Mouse (Mus musculus) cerebellum, adult 2 months (tissue): ENCODE measurements around the gene Hao2. TPM values are rescaled to one million over a fixed set of nuclear protein-coding genes. Genes with fewer than 3 reads are reported as not detected.

ENCODE experiments used
- DNase-seq, 2 experiments: peaks; one replicate each; pipeline ENCODE4 v3.0.0; 2021
- H3K27ac ChIP-seq: fragments of 200-500 bp; 2 replicates; pipeline ENCODE4 v1.5.1; 2012; ENCODE audit warnings: low read length, control low read depth, inconsistent platforms; ENCODE audit not compliant: insufficient read depth
- H3K27me3 ChIP-seq: fragments of 200-500 bp; 2 replicates; pipeline ENCODE4 v1.6.1; 2012; ENCODE audit warnings: inconsistent platforms, mild to moderate bottlenecking, low read length, moderate library complexity; ENCODE audit not compliant: control insufficient read depth, insufficient read depth
- H3K4me1 ChIP-seq: fragments of 200-500 bp; 2 replicates; pipeline ENCODE4 v1.6.1; 2011; ENCODE audit warnings: low read length; ENCODE audit not compliant: control insufficient read depth, insufficient read depth
- H3K4me3 ChIP-seq: fragments of 200-500 bp; replicated peaks from 2 replicates; pipeline ENCODE3; 2011; ENCODE audit warnings: mild to moderate bottlenecking, low read depth, low read length, control low read depth; ENCODE audit not compliant: insufficient read depth
- CTCF ChIP-seq: fragments of 200-500 bp; IDR thresholded peaks from 2 replicates; pipeline ENCODE4 v1.5.1; 2011; ENCODE audit warnings: low read depth, mild to moderate bottlenecking, control low read depth, low read length, moderate library complexity, borderline replicate concordance; ENCODE audit not compliant: insufficient read depth
- POLR2A ChIP-seq: fragments of 200-500 bp; IDR thresholded peaks from 2 replicates; pipeline ENCODE4 v1.6.1; 2011; ENCODE audit warnings: low read length, control low read depth, borderline replicate concordance; ENCODE audit not compliant: insufficient read depth
- WGBS: fragments of 180-500 bp; shearing (Covaris S2); methylation state at CpG from one replicate; pipeline ENCODE4 v1.1.7; 2018; 5-methylcytosine and 5-hydroxymethylcytosine counted together
- polyA plus RNA-seq: library from polyadenylated mRNA; depleted of rRNA; stranded (reverse); fragments of >200 nt; gene quantifications from 2 replicates; pipeline ENCODE4 v1.2.3, GENCODE M21; 2012; rRNA removed

Gene Hao2
- polyA plus RNA-seq, 1 experiment = not detected

- DNase-seq = no peak
- H3K27ac ChIP-seq = no peak overlapping the region
- no peaks in the 10 kb centered on the region for H3K4me1 ChIP-seq
- WGBS = 31% methylated on average over 1 of the region's 1 CpGs
- no peak for TF ChIP-seq POLR2A
- no peak for TF ChIP-seq CTCF
- H3K4me3 ChIP-seq = no peak overlapping the region
- no peaks in the 10 kb centered on the region for H3K27me3 ChIP-seq
Measured at GRCm38 (mm10) chr3:98853685-98854084, 39.4 kb downstream of the Hao2 start.

- H3K4me3 ChIP-seq = no peak overlapping the region
- TF ChIP-seq CTCF = no peak
- no peak for TF ChIP-seq POLR2A
- 84% methylated on average over 3 of the region's 3 CpGs for WGBS
- no peak for DNase-seq
- H3K27ac ChIP-seq = no peak overlapping the region
- no peaks in the 10 kb centered on the region for H3K4me1 ChIP-seq
- H3K27me3 ChIP-seq = no peaks in the 10 kb centered on the region
Measured at GRCm38 (mm10) chr3:98853051-98853450, 40.0 kb downstream of the Hao2 start.

GRCm38 (mm10) chr3:98852631-98853030, 40.4 kb downstream of the Hao2 start:
- no peaks in the 10 kb centered on the region for H3K27me3 ChIP-seq
- TF ChIP-seq POLR2A (no peak), CTCF (no peak)
- 86% methylated on average over 6 of the region's 6 CpGs for WGBS

GRCm38 (mm10) chr3:98851853-98852252, 41.2 kb downstream of the Hao2 start:
- H3K4me1 ChIP-seq = no peaks in the 10 kb centered on the region
- H3K4me3 ChIP-seq = no peak overlapping the region
- no peaks in the 10 kb centered on the region for H3K27me3 ChIP-seq
- WGBS = 76% methylated on average over 2 of the region's 2 CpGs
- TF ChIP-seq POLR2A (no peak), CTCF (no peak)
- DNase-seq = no peak
- no peak overlapping the region for H3K27ac ChIP-seq

More at GRCm38 (mm10) chr3:98852631-98853030, 40.4 kb downstream of the Hao2 start:
- DNase-seq = no peak
- Histone ChIP-seq H3K27ac (no peak overlapping the region), H3K4me1 (no peaks in the 10 kb centered on the region), H3K4me3 (no peak overlapping the region)

- no peak for DNase-seq
- Histone ChIP-seq H3K27me3 (no peaks in the 10 kb centered on the region), H3K27ac (no peak overlapping the region), H3K4me3 (no peak overlapping the region), H3K4me1 (no peaks in the 10 kb centered on the region)
- 74% methylated on average over 5 of the region's 5 CpGs for WGBS
- TF ChIP-seq POLR2A (no peak), CTCF (no peak)
Measured at GRCm38 (mm10) chr3:98850262-98850661, 42.8 kb downstream of the Hao2 start.

- H3K4me1 ChIP-seq = no peaks in the 10 kb centered on the region
- H3K4me3 ChIP-seq = no peak overlapping the region
- no peak overlapping the region for H3K27ac ChIP-seq
- no peak for DNase-seq
- no peaks in the 10 kb centered on the region for H3K27me3 ChIP-seq
- 81% methylated on average over 1 of the region's 1 CpGs for WGBS
- no peak for TF ChIP-seq POLR2A
- TF ChIP-seq CTCF = no peak
Measured at GRCm38 (mm10) chr3:98848898-98849297, 44.1 kb downstream of the Hao2 start.

Other genes starting within 250 kb of the Hao2 start
- 0.06 and 0.07 TPM in 2 replicates for gene Hsd3b2, start 168.7 kb downstream of the Hao2 start, polyA plus RNA-seq
- not detected in 2 replicates for gene Hsd3b3, start 130.1 kb downstream of the Hao2 start, polyA plus RNA-seq
- gene Hsd3b6, start 78.8 kb downstream of the Hao2 start, polyA plus RNA-seq = not detected in 2 replicates
- gene Hsd3b1, start 33.4 kb downstream of the Hao2 start, polyA plus RNA-seq = 0.11 TPM in 1 of 2 replicates, not detected in the other
- gene Wars2, start 247.8 kb upstream of the Hao2 start, polyA plus RNA-seq = 4.4 and 4.9 TPM in 2 replicates